Mouse (Mus musculus): ENCODE measurements around the gene Olfr731.

The Olfr731 gene

DNA sequence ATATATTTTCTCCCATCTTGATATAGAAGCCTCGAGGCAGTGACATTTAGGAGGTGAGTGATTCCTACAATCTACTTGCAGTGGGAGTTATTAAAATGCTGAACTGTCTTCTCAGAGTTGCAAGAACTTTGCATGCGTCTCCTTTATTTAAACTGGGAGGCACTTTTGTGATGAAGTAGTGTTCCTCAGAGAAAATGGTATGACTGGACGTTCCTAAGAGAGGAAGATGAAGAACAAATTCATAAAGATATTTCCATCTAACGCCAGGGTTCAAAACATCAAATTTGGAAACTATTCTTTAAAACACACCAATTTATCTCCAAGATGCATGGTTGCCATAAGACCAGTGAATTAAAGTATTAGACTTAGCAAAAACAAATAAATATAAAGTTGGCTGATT, at the start of gene Olfr731:
Olfr731 (minus strand) TSS at position 101 of the 400 bp plus-strand sequence.
- DNase-seq (ENCODE audit: low spot score) = no peak

DNA sequence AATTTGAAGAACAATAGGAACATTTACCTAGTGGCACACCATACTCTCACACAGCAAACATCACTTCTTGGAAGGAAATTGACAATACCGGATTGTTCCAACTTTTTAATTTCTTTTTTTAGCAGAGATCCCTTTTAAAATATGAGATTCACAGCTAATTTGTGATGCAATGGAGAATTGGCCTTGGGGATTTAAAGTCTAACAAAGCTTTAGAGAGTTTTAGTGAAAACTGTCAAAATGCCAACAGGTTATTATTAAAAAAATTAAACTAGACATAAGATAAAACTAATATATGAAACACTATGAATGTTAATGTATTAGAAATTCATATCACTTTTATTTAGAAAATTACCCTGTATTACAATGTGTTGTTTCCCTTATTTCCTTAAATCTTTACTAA, 42.4 kb upstream of the Olfr731 start, which contains the start of gene Olfr732:
Olfr732 (minus strand) TSS at position 101 of the 400 bp plus-strand sequence.
- DNase-seq (ENCODE audit: low spot score) = no peak

DNA sequence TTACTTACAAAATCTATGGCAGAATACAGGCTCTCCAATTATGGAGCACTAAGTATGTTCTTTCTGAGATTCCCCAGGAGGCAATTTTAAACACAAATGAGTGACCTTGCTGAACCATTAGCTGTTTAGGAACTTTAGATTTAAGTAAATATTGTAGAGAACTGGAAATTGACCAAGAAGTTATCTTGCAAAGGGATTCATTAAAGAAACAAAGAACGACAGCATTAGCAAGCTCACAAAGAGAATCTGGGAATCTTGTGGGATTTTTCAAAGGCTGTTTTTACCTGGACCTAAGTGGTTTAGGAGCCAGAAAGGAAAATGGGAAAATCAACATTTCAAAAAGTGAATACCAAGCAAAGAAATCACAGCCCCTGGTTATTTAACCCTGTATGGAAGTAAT, 53.6 kb downstream of the Olfr731 start, which contains the start of gene Olfr730:
Olfr730 (minus strand) TSS at position 101 of the 400 bp plus-strand sequence.
- no peak for DNase-seq (ENCODE audit: low spot score)
